Mouse (Mus musculus): ENCODE measurements at regions not wholly inside any gene's neighbourhood (a gene's known extent, or its start where the extent isn't known, plus 50 kb on each side); places are given as distances from the start of the nearest gene placed in this dataset.

DNA sequence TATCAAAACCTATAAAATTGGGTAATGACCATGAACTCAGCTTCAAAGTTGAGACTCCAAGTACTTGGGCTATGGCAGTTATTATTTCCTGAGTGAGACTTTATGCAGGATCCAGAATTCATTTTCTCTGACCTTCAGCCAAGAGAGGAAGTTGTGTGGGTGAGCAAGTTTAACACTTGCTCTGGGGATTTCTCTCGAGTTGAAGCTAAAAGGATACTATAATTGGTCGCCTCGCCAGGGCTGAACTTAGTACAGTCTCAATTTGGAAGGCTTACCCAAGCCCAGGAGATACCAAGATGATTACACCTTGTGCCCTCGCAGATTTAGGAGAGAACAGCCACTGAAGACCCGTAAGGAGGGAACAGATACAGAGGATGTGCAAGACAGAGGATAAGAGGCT, 570.4 kb upstream of the Atp2b1 start:
- TF ChIP-seq EP300 (optimal IDR thresholded peaks at IDR 0.05) (no peak), CTCF (IDR thresholded peaks at IDR 0.05; ENCODE audit: low read depth) (no peak)
